ENCODE assay signal across 7 mouse cellular contexts in genomic region chr6:137734460-137734845, GRCm38 (mm10). TPM values are rescaled to one million over a fixed set of nuclear protein-coding genes. Genes with fewer than 3 reads are reported as not detected.
DNase-seq lines count a peak whose midpoint lies in the region; ATAC-seq and TF ChIP-seq lines count a peak whose summit lies in the region.

No protein-coding gene starts in this region.

- peak; percentile 58 for ATAC-seq in erythroid progenitor cell, adult 5-6 weeks (replicated peaks; ENCODE audit: low FRiP score, poor library complexity, severe bottlenecking)
- no peak for ATAC-seq in kidney, postnatal 0 days (replicated peaks; ENCODE audit: low FRiP score, low read depth)
- ATAC-seq in midbrain, embryonic 15.5 days (replicated peaks), result peak; percentile 50

- no peak for TF ChIP-seq CTCF in testis, adult 2 months (IDR thresholded peaks at IDR 0.05; ENCODE audit: control insufficient read depth, insufficient read depth, insufficient replicate concordance, low read depth, low read length)
- TF ChIP-seq CTCF in kidney, postnatal 0 days (IDR thresholded peaks at IDR 0.05; ENCODE audit: low read depth), result no peak

- no peak for TF ChIP-seq POLR2A in testis, adult 2 months (IDR thresholded peaks at IDR 0.05; ENCODE audit: control insufficient read depth, low read depth, low read length)

- peak overlapping the region; percentile 93 for H3K4me3 ChIP-seq in testis, adult 2 months (ENCODE audit: control insufficient read depth, low read depth, low read length)
- peak overlapping the region; percentile 94 for H3K4me3 ChIP-seq in kidney, postnatal 0 days (replicated peaks; ENCODE audit: low read depth, low read length)
- peak overlapping the region; percentile 86 for H3K4me3 ChIP-seq in midbrain, embryonic 15.5 days

- no peaks in the 10 kb centered on the region for H3K27me3 ChIP-seq in testis, adult 2 months (ENCODE audit: control insufficient read depth, insufficient read depth, low read length)
- no peaks in the 10 kb centered on the region for H3K27me3 ChIP-seq in kidney, postnatal 0 days (ENCODE audit: insufficient read depth, low read length)
- H3K27me3 ChIP-seq in midbrain, embryonic 15.5 days (replicated peaks), result no peaks in the 10 kb centered on the region; the same call in 1 of the 2 replicates

- no peaks in the 10 kb centered on the region; the same call in 1 of the 2 replicates for H3K36me3 ChIP-seq in testis, adult 2 months (ENCODE audit: control insufficient read depth, insufficient read depth, low read length)
- 0 out of 2 replicates have a peak, but pooled peaks cover under 1% of the 10 kb centered on the region for H3K36me3 ChIP-seq in kidney, postnatal 0 days (ENCODE audit: insufficient read depth, low read length)
- H3K36me3 ChIP-seq in midbrain, embryonic 15.5 days (replicated peaks), result no peaks in the 10 kb centered on the region; the same call in 1 of the 2 replicates

- peak overlapping the region; percentile 70 for H3K27ac ChIP-seq in testis, adult 2 months (ENCODE audit: control insufficient read depth, insufficient read depth, low read depth, low read length)
- no peak overlapping the region for H3K27ac ChIP-seq in kidney, postnatal 0 days
- peak overlapping the region; percentile 84 for H3K27ac ChIP-seq in midbrain, embryonic 15.5 days

- DNase-seq in testis, postnatal 14 days (ENCODE audit: low spot score), result no peak
- DNase-seq in kidney, postnatal 0 days (ENCODE audit: low spot score), result no peak
- DNase-seq in urinary bladder, postnatal 36 days (ENCODE audit: low spot score in 2 of 2), result no peak
- no peak for DNase-seq in right cerebral cortex, postnatal 4 days

- no peaks in the 10 kb centered on the region for H3K9me3 ChIP-seq in kidney, postnatal 0 days (replicated peaks; ENCODE audit: low read length)
- no peaks in the 10 kb centered on the region for H3K9me3 ChIP-seq in midbrain, embryonic 15.5 days

- H3K9ac ChIP-seq in kidney, postnatal 0 days (ENCODE audit: low read depth, low read length), result peak overlapping the region; percentile 89
- H3K9ac ChIP-seq in midbrain, embryonic 15.5 days, result peak overlapping the region; percentile 53

- peak overlapping the region; percentile 80 for H3K4me2 ChIP-seq in kidney, postnatal 0 days (ENCODE audit: low read length)
- peak overlapping the region; percentile 72 for H3K4me2 ChIP-seq in midbrain, embryonic 15.5 days

- WGBS in kidney, postnatal 0 days, result 5% methylated on average over 7 of the region's 7 CpGs
- WGBS in midbrain, embryonic 15.5 days, result 9% methylated on average over 7 of the region's 7 CpGs

- peaks cover 9% of the 10 kb centered on the region for H3K4me1 ChIP-seq in testis, adult 2 months (ENCODE audit: control insufficient read depth, insufficient read depth, low read length)
- peaks cover 7% of the 10 kb centered on the region for H3K4me1 ChIP-seq in kidney, postnatal 0 days (replicated peaks; ENCODE audit: insufficient read depth, low read length)
- peaks cover 18% of the 10 kb centered on the region for H3K4me1 ChIP-seq in midbrain, embryonic 15.5 days

RNA-seq across cellular contexts. Expression of gene Strap, which starts 0.4 kb away (rescaled TPM):
- polyA plus RNA-seq in testis, adult 2 months (2012; rRNA removed), result 77.9 and 81.1 TPM in 2 replicates
- total RNA-seq in erythroid progenitor cell, adult 5-6 weeks (2015; ENCODE audit: low replicate concordance), result 59.1 and 90.1 TPM in 2 replicates
- total RNA-seq in erythroid progenitor cell, adult 5-6 weeks (2017; ENCODE audit: low replicate concordance), result 139 and 149 TPM in 2 replicates
- 138 and 151 TPM in 2 replicates for polyA plus RNA-seq in kidney, postnatal 0 days (2015; fragmentation: Nextera tagmentation; extraction: Ambion mirVana)
- polyA plus RNA-seq in midbrain, embryonic 15.5 days (2015; fragmentation: Nextera tagmentation; extraction: Ambion mirVana), result 150 and 152 TPM in 2 replicates

RNA-seq across cellular contexts. Expression of gene Dera, which starts 19.9 kb away (rescaled TPM):
- 4.3 and 7.5 TPM in 2 replicates for polyA plus RNA-seq in testis, adult 2 months (2012; rRNA removed)
- 6.1 and 16.3 TPM in 2 replicates for total RNA-seq in erythroid progenitor cell, adult 5-6 weeks (2015; ENCODE audit: low replicate concordance)
- 14.5 and 16.9 TPM in 2 replicates for total RNA-seq in erythroid progenitor cell, adult 5-6 weeks (2017; ENCODE audit: low replicate concordance)
- 85.5 and 92.3 TPM in 2 replicates for polyA plus RNA-seq in kidney, postnatal 0 days (2015; fragmentation: Nextera tagmentation; extraction: Ambion mirVana)
- polyA plus RNA-seq in midbrain, embryonic 15.5 days (2015; fragmentation: Nextera tagmentation; extraction: Ambion mirVana), result 11.1 and 12.3 TPM in 2 replicates
